Comparison of ENCODE assay signal across 35 mouse cellular contexts in genomic region chr9:117710966-117711365, GRCm38 (mm10).
"Had no signal": no experiment of that assay in that cellular context is flagged by ENCODE, and none has a peak within 500 bp of the region (broad histone marks: within the 10 kb centered on the region; RNA-seq: fewer than 3 reads in every experiment).

No protein-coding gene starts in this region.

- H3K4me2 ChIP-seq: heart, embryonic 11.5 days; heart, embryonic 13.5 days; heart, embryonic 15.5 days; hindbrain, embryonic 12.5 days; hindbrain, embryonic 13.5 days; hindbrain, embryonic 14.5 days; hindbrain, embryonic 15.5 days; intestine, embryonic 15.5 days; kidney, embryonic 15.5 days had no signal

- DNase-seq: heart, postnatal 10 days; heart, postnatal 14 days; heart, postnatal 36 days; heart, postnatal 4 days; kidney, adult 11 months; kidney, adult 18-20 months; kidney, adult 2 months; kidney, adult 8-10 months; kidney, adult 9 months; kidney, postnatal 10 days; kidney, postnatal 14 days; kidney, postnatal 25 days; kidney, postnatal 36 days; kidney, postnatal 4 days; layer of hippocampus, adult 9-11 months; layer of hippocampus, postnatal 36 days had no signal

- H3K27me3 ChIP-seq: heart, embryonic 13.5 days; heart, embryonic 15.5 days; hindbrain, embryonic 12.5 days; hindbrain, embryonic 13.5 days; hindbrain, embryonic 15.5 days; intestine, embryonic 15.5 days; kidney, embryonic 15.5 days had no signal

- H3K4me3 ChIP-seq: heart, embryonic 10.5 days; heart, embryonic 13.5 days; heart, embryonic 15.5 days; hindbrain, embryonic 10.5 days; hindbrain, embryonic 12.5 days; hindbrain, embryonic 13.5 days; hindbrain, embryonic 15.5 days; intestine, embryonic 15.5 days; kidney, embryonic 15.5 days; layer of hippocampus, adult 2 months; left cerebral cortex, adult 2 months had no signal

- H3K9me3 ChIP-seq: heart, embryonic 10.5 days; heart, embryonic 13.5 days; heart, embryonic 15.5 days; hindbrain, embryonic 12.5 days; hindbrain, embryonic 13.5 days; hindbrain, embryonic 15.5 days; intestine, embryonic 15.5 days; kidney, embryonic 15.5 days had no signal

- H3K27ac ChIP-seq: heart, embryonic 10.5 days; heart, embryonic 13.5 days; heart, embryonic 15.5 days; hindbrain, embryonic 10.5 days; hindbrain, embryonic 12.5 days; hindbrain, embryonic 13.5 days; hindbrain, embryonic 14.5 days; hindbrain, embryonic 15.5 days; hindbrain, postnatal 0 days; intestine, embryonic 15.5 days; kidney, embryonic 15.5 days; kidney, postnatal 0 days; layer of hippocampus, adult 2 months; left cerebral cortex, adult 2 months had no signal

- H3K36me3 ChIP-seq: heart, embryonic 10.5 days; heart, embryonic 13.5 days; heart, embryonic 15.5 days; hindbrain, embryonic 10.5 days; hindbrain, embryonic 12.5 days; hindbrain, embryonic 13.5 days; hindbrain, embryonic 15.5 days; intestine, embryonic 15.5 days; kidney, embryonic 15.5 days had no signal

- ATAC-seq: hindbrain, embryonic 16.5 days; hindbrain, postnatal 0 days; inflammation-experienced regulatory T-cells, adult 6 months; intestine, embryonic 15.5 days; intestine, embryonic 16.5 days; intestine, postnatal 0 days had no signal

- H3K9ac ChIP-seq: heart, embryonic 13.5 days; heart, embryonic 15.5 days; hindbrain, embryonic 12.5 days; hindbrain, embryonic 13.5 days; hindbrain, embryonic 14.5 days; hindbrain, embryonic 15.5 days; intestine, embryonic 15.5 days; kidney, embryonic 15.5 days had no signal

- H3K4me1 ChIP-seq: heart, embryonic 15.5 days; hindbrain, embryonic 10.5 days; hindbrain, embryonic 12.5 days; hindbrain, embryonic 13.5 days; hindbrain, embryonic 15.5 days; intestine, embryonic 15.5 days; kidney, embryonic 15.5 days had no signal
